Mouse (Mus musculus) stomach, embryonic 16.5 days (tissue): ENCODE results near the gene Tbc1d9b. TPM values are rescaled to one million over a fixed set of nuclear protein-coding genes. Genes with fewer than 3 reads are reported as not detected.

Source experiments
- ATAC-seq: fragments of 200-750 bp; cut with Nextera tagmentation; 2 replicates; pipeline ENCODE4 v1.8.0; 2017; ENCODE audit warnings: moderate number of reproducible peaks, moderate TSS enrichment; ENCODE audit not compliant: insufficient read depth, low FRiP score
- H3K27ac ChIP-seq: fragments of 300-500 bp; sonication (generic); 2 replicates; pipeline ENCODE4 v1.5.1; 2014; ENCODE audit warnings: low read length
- H3K27me3 ChIP-seq: fragments of 300-500 bp; sonication (generic); 2 replicates; pipeline ENCODE4 v1.6.1; 2014; ENCODE audit warnings: low read length, control low read depth, mixed read lengths; ENCODE audit not compliant: control insufficient read depth, insufficient read depth
- H3K36me3 ChIP-seq: fragments of 300-500 bp; sonication (generic); 2 replicates; pipeline ENCODE4 v1.6.1; 2014; ENCODE audit warnings: low read length; ENCODE audit not compliant: control insufficient read depth, insufficient read depth
- H3K4me1 ChIP-seq: fragments of 300-500 bp; sonication (generic); 2 replicates; pipeline ENCODE4 v1.6.1; 2014; ENCODE audit warnings: low read length, control low read depth, mixed read lengths; ENCODE audit not compliant: control insufficient read depth, insufficient read depth
- H3K4me2 ChIP-seq: fragments of 300-500 bp; sonication (generic); 2 replicates; pipeline ENCODE4 v1.6.1; 2014; ENCODE audit warnings: low read depth, low read length, mixed read lengths
- H3K4me3 ChIP-seq: fragments of 300-500 bp; sonication (generic); replicated peaks from 2 replicates; pipeline ENCODE4 v1.5.1; 2014; ENCODE audit warnings: mild to moderate bottlenecking, low read length
- H3K9ac ChIP-seq: fragments of 300-500 bp; sonication (generic); 2 replicates; pipeline ENCODE4 v1.6.1; 2014; ENCODE audit warnings: low read length
- H3K9me3 ChIP-seq: fragments of 300-500 bp; sonication (generic); replicated peaks from 2 replicates; pipeline ENCODE4 v1.6.1; 2016; ENCODE audit warnings: low read length, control low read depth; ENCODE audit not compliant: control insufficient read depth
- WGBS: fragments of 180-500 bp; shearing (Covaris S2); extraction: QIAGEN DNeasy Blood & Tissue Kit; methylation state at CpG from one replicate; pipeline ENCODE4 v1.1.7; 2014; 5-methylcytosine and 5-hydroxymethylcytosine counted together
- polyA plus RNA-seq: library from polyadenylated mRNA; unstranded; fragments of >200 nt; fragmentation: Nextera tagmentation; extraction: Ambion mirVana; gene quantifications from 2 replicates; pipeline ENCODE4 v1.2.1, GENCODE M21; 2015

The Tbc1d9b gene
- polyA plus RNA-seq, 1 experiment from 2014 or later = 35.9 TPM

- no peak for ATAC-seq
- Histone ChIP-seq H3K9me3 (no peaks in the 10 kb centered on the region), H3K4me1 (no peaks in the 10 kb centered on the region), H3K27me3 (no peaks in the 10 kb centered on the region), H3K9ac (no peak overlapping the region), H3K27ac (no peak overlapping the region), H3K4me3 (no peak overlapping the region), H3K36me3 (peaks cover 50% of the 10 kb centered on the region), H3K4me2 (no peak overlapping the region)
- 93% methylated on average over 11 of the region's 11 CpGs for WGBS
Observed at GRCm38 (mm10) chr11:50147958-50148476, 16.8 kb downstream of the Tbc1d9b start.

DNA sequence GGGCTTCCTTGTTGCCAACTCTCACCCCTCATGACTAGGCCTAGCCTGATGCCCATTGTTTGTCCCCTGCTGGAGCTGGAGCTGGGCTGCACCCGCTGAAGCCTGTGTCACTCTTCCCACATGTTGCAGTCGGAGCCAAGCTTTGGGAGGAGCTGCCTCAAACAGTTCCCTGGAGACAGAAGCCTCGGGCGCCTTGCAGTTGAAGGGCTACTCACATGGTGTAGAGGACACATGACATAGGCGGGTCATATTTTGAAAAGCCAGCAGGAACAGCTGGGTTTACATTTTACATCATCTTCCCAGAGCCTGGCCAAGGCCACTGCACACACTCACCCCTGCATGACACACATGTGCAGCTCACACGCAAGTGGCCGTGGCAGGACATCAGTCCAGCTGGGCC, 18.0 kb downstream of the Tbc1d9b start:
- no peak for ATAC-seq
- Histone ChIP-seq H3K9ac (no peak overlapping the region), H3K27me3 (no peaks in the 10 kb centered on the region), H3K4me3 (no peak overlapping the region), H3K9me3 (no peaks in the 10 kb centered on the region), H3K4me1 (no peaks in the 10 kb centered on the region), H3K36me3 (peaks cover 53% of the 10 kb centered on the region), H3K4me2 (no peak overlapping the region), H3K27ac (no peak overlapping the region)
- 83% methylated on average over 7 of the region's 7 CpGs for WGBS

DNA sequence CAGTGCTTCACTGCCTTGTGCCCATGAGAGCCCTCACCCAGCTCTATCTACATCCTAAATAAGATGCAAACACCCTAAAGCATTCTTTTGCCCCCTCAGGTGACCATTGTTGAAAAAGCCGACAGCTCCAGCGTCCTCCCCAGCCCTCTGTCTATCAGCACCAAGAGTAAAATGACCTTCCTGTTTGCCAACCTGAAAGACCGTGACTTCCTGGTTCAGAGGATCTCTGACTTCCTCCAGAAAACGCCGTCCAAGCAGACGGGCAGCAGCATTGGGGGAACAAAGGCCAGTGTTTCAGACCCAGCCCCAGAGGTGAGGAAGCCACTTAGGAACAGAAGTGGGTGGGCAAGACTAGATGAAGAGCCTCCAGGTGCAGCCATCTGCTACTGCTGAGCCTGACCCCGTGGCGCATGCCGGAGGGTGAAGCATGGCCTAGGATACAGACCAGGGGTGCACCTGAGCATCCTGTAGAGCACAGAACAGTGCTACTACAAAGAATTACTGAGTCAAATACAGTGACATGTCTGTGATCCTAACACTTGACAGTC, 18.5 kb downstream of the Tbc1d9b start:
- ATAC-seq = no peak
- no peak overlapping the region for H3K4me3 ChIP-seq
- no peaks in the 10 kb centered on the region for H3K9me3 ChIP-seq
- no peaks in the 10 kb centered on the region for H3K27me3 ChIP-seq
- H3K9ac ChIP-seq = no peak overlapping the region
- H3K27ac ChIP-seq = no peak overlapping the region
- peaks cover 53% of the 10 kb centered on the region for H3K36me3 ChIP-seq
- no peak overlapping the region for H3K4me2 ChIP-seq
- H3K4me1 ChIP-seq = no peaks in the 10 kb centered on the region
- WGBS = 82% methylated on average over 9 of the region's 9 CpGs

GRCm38 (mm10) chr11:50151374-50151773, 20.2 kb downstream of the Tbc1d9b start:
- Histone ChIP-seq H3K36me3 (peaks cover 38% of the 10 kb centered on the region), H3K4me2 (no peak overlapping the region), H3K27ac (no peak overlapping the region), H3K9me3 (no peaks in the 10 kb centered on the region), H3K4me3 (no peak overlapping the region), H3K9ac (no peak overlapping the region), H3K4me1 (no peaks in the 10 kb centered on the region), H3K27me3 (no peaks in the 10 kb centered on the region)
- 84% methylated on average over 3 of the region's 3 CpGs for WGBS
- ATAC-seq = 0 out of 2 replicates have a peak, but pooled peaks have one; percentile 22

DNA sequence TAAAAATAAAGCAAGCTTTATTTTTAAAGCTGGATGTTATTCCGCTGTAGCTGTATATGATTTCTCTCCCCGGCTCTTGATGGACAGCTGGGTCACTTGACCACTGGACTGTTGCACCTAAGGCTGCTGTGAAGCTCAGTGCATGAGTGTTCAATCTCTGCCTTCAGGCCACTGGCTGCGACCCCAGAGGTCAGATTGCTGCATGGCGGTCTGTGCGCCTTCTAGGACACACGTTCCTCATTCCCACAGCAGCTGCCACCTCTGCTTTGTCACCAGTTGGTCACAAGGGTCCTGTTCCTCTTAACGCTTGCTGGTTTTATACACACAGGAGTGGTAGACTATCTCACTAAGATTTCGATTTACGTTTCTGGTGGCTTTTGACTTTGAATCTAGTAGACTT, 23.0 kb downstream of the Tbc1d9b start:
- Histone ChIP-seq H3K4me3 (no peak overlapping the region), H3K27me3 (no peaks in the 10 kb centered on the region), H3K36me3 (peaks cover 53% of the 10 kb centered on the region), H3K9ac (no peak overlapping the region), H3K4me2 (no peak overlapping the region), H3K9me3 (no peaks in the 10 kb centered on the region), H3K4me1 (no peaks in the 10 kb centered on the region), H3K27ac (no peak overlapping the region)
- no peak for ATAC-seq
- 69% methylated on average over 9 of the region's 9 CpGs for WGBS

- H3K9me3 ChIP-seq = no peaks in the 10 kb centered on the region
- no peaks in the 10 kb centered on the region for H3K27me3 ChIP-seq
- H3K4me3 ChIP-seq = no peak overlapping the region
- no peak for ATAC-seq
- H3K4me1 ChIP-seq = no peaks in the 10 kb centered on the region
- no peak overlapping the region for H3K27ac ChIP-seq
- no peak overlapping the region for H3K9ac ChIP-seq
- peaks cover 46% of the 10 kb centered on the region for H3K36me3 ChIP-seq
- WGBS = 84% methylated on average over 12 of the region's 12 CpGs
- H3K4me2 ChIP-seq = no peak overlapping the region
Observed at GRCm38 (mm10) chr11:50154777-50155520, 23.8 kb downstream of the Tbc1d9b start.

DNA sequence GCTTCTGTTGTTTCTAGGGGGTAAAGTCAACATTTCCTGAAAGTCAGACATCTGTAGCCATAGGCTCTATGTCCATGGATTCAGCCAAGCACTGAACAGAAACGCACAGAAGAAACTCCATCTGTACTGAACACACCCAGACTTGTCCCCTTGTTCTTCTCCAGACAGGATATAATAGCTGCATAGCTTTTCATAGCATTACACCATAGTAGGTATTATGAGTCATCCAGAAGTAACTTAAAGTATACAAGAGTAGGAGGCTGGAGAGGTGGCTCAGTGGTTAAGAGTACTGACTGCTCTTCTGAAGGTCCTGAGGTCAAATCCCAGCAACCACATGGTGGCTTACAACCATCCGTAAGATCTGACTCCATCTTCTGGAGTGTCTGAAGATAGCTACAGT, 24.6 kb downstream of the Tbc1d9b start:
- H3K4me2 ChIP-seq = no peak overlapping the region
- no peak overlapping the region for H3K4me3 ChIP-seq
- no peaks in the 10 kb centered on the region for H3K27me3 ChIP-seq
- no peak overlapping the region for H3K9ac ChIP-seq
- H3K9me3 ChIP-seq = no peaks in the 10 kb centered on the region
- 91% methylated on average over 2 of the region's 2 CpGs for WGBS
- no peak overlapping the region for H3K27ac ChIP-seq
- peaks cover 38% of the 10 kb centered on the region for H3K36me3 ChIP-seq
- H3K4me1 ChIP-seq = no peaks in the 10 kb centered on the region
- ATAC-seq = no peak

GRCm38 (mm10) chr11:50156725-50157258, 25.6 kb downstream of the Tbc1d9b start:
- no peak for ATAC-seq
- Histone ChIP-seq H3K9me3 (no peaks in the 10 kb centered on the region), H3K36me3 (peaks cover 31% of the 10 kb centered on the region), H3K4me3 (no peak overlapping the region), H3K27ac (no peak overlapping the region), H3K4me1 (no peaks in the 10 kb centered on the region), H3K9ac (no peak overlapping the region), H3K4me2 (no peak overlapping the region), H3K27me3 (no peaks in the 10 kb centered on the region)
- 94% methylated on average over 16 of the region's 16 CpGs for WGBS

DNA sequence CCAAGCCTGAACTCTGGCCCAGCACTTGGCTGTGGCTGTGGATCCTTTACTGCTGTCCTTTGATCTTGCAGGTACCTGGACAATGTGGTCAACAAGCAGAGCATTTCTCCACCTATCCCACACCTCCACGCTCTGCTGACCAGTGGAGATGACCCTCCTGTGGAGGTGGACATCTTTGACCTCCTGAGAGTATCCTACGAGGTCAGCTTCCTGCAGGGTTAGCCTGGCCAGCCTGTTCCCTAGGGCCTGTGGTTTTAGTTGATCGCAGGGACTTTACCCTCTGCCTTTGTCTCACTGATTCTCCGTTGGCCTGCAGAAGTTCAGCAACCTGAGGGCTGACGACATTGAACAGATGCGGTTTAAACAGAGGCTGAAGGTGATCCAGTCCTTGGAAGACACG, 27.1 kb downstream of the Tbc1d9b start:
- H3K4me1 ChIP-seq = no peaks in the 10 kb centered on the region
- H3K36me3 ChIP-seq = peaks cover 20% of the 10 kb centered on the region; the same call in 1 of the 2 replicates
- H3K4me3 ChIP-seq = no peak overlapping the region
- 90% methylated on average over 7 of the region's 7 CpGs for WGBS
- ATAC-seq = no peak
- H3K9me3 ChIP-seq = no peaks in the 10 kb centered on the region
- no peak overlapping the region for H3K27ac ChIP-seq
- no peak overlapping the region for H3K4me2 ChIP-seq
- H3K9ac ChIP-seq = no peak overlapping the region
- no peaks in the 10 kb centered on the region for H3K27me3 ChIP-seq
